Mouse (Mus musculus) ES-CJ7 (cell line): ENCODE results near the gene Btbd10.

Experiments used
- DNase-seq: peaks from one replicate; pipeline ENCODE4 v3.0.0; 2011; ENCODE audit warnings: low read depth, low spot score

Btbd10 gene

DNA sequence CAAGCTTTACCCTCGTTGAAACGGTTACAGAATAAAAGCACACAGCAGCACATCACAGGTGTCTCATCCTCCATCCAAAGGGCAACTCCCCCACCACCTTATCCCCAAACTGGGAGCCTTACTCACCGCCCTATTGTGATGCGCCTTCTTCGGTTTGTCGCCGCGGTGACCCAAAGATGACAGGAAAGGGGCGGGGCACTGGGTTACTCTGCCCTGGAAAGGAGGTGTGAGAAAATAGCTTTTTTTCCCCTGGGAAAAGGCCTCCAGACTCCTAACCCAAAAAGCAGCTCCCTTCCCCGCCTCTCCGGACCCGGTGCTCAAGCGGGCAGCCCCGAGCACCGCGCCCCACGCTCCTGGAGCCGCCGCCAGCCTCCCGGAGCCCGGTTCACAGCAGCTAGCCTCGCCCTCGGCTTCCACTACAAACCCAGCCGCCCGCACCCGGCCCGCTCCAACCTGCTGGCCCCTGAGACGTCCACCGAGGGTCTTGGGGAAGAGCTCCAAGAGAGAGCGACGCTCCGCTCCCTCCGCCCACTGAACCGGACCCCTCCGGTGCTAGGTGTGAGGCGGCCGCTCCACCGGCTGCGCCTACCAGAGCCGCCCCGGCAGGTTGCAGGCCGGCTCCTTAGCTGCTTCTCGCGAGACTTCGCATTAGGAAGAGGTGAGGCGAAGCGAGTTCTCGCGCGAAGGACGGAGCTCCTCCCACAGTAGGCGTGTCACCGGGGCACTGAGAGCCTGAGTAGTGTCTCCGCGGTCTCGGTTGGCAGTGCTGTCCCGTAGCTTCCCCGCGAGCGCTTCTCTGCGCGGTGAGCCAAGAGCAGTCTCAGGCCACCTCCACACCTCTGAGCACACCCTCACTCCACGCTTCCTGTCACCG, at the start of gene Btbd10:
Gene Btbd10 (minus strand): TSS at position 647 of the 874 bp plus-strand sequence.
- peak; percentile 98 for DNase-seq

DNA sequence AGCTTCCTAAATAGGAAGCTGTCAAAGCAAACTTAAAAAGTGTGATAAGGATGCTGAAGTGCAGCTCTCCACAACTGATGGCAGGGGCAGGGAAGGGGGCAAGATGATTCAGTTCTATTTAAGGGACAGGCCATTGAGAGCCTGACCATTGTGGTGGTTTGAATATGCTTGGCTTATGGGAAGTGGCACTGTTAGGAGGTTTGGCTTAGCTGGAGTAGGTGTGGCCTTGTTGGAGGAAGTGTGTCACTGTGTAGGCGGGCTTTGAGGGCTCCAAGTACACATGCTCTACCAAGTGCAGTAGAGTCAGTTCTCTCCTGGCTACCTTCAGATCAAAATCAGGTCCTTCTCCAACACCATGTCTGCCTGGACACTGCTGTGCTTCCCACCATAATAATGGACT, 47.3 kb upstream of the Btbd10 start:
- no peak for DNase-seq

DNA sequence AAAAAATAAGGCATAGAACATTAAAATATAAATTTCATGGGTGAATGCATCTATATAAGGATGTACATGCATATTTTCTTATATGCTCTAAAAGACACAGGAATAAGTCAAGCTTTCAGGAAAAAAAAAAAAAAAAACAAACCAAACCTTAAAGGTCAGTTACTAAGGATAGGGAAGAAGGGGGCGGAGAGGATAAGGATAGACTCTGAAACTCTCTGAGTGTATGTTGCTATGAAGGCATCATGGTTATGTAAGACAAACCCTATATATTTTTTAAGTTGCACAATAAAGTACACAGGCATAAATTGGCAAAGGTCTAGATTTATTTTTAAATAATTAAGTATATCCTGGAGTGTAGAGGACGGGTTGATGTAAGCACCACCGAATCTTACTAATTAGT, 46.1 kb upstream of the Btbd10 start:
- no peak for DNase-seq

DNA sequence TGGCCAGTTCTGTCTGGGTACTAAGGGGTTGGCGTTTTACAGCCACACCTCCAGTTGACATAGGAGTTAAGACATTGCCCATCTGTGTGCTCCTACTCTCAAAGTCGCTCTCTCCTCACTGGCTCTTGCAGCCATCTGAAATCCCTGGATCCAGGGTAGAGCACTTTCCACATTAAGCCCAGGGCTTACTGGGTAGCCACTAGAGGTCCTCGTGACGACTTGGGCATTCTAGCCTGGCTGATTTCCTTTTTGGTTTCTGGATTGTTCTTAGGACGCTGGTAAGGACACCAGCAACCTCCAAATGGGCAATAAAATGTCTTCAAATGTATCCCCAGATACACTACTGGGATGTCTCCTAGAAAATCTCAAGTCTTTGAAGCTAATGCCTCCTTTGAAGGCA, 39.5 kb upstream of the Btbd10 start:
- DNase-seq, result peak; percentile 29

DNA sequence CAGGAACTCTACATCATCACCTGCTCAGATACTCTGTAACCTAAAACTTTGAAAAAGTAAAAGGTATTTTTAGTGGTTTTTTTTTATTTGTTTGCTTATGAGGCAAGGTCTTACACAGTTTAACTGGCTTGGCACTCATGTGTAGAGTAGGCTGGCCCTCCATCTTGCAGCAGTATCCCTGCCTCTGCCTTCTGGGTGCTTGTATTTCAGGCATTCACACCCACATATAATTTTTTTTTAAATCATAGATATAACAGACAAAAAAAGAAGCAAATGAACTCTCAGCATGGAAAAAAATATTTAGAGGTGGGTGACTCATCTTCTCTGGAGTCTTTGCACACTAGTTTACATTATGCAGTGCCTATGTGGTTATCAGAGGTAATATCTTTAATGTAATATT, 28.9 kb upstream of the Btbd10 start:
- DNase-seq, result no peak

DNA sequence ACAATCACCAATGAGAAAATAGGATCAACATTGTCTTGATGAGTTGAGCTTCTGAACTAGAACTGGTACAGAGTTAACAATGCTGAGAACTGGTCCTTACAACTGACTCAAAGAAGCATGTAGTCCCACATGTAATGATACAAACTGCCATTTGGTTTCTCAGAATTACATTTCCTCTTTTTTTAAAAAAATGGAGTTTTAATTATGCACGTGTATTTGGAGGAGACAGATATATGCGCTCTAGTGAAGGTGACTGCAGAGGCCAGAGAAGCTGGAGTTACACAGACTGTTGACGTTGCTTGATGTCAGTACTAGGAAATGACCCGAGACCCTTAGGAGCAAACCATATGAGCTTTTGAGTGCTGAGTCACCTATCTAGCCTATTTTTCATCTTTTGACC, 27.5 kb upstream of the Btbd10 start:
- no peak for DNase-seq

DNA sequence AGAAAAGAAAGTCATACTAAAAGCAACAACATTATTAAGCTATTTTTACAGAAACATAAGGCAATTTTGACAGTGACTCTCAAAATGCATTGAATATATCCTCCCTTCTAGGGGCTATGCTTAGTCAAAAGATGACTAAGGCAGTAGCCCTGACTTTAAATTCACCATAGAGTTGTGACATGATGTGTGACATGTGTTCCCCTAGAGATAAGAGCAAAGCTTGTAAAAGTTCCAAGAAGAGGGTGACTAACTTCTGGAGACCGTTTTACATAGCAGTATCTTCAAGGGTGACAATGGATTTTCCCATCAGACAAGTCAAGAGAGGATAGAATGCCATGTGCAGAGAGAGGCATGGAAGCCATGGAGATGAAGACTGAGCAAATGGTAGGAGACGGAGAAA, 22.4 kb upstream of the Btbd10 start:
- no peak for DNase-seq

DNA sequence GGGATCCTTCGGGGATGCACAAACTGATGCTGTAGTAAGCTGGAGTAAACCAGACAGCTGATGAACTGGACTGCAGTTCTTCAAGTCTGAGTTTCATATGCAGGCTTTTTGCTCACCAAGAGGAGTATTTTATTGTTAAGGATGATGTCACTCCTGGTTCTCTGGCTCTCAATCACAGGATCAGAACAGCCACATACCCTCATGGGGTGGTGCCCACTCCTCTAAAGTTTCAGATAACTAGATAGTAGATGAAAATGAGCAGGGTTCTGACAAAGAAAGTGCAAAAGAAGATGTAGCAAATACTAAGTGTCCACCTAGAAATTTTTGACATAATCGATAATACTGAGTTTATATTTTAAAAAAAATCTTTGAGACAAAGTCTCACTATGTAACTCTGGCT, 19.3 kb upstream of the Btbd10 start, which contains the start of gene Pth:
Gene Pth (minus strand): TSS at position 101 of the 400 bp plus-strand sequence.
- DNase-seq, result no peak

DNA sequence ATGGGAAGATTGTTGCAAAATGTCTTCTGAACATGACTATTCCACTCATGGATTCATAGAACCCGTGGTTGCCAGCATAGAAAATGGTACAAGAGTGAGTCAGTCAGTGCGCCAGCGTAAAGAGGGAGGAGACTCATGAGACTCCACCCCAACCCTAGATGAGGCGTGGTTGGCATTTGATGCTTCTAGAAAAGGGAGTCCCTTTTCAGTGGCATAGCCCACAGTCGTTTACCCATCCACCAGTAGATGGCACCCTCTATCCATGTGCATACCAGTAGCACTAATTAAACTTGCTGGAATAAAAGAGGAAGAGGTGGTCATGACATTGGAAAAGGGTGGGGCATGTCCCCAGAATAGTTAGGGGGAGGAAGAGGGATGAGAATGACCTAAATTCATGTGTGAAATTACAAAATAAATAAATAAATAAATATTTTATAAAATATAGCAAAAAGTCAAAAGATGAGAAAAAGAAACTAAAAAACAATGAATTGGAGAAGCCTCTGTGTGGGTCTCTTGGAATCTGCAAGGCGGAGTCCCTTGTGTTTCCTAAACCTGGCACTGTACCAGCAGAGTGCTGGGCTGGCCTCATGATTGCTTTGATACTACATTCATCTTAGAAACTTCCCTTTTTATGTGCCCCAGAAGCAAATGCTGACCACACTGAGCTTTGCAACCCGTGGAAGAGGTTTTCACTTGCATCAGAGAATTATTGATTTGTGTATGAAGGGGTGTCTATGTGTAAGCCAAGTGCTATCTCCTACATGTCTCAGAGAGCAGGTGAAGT, 8.9 kb upstream of the Btbd10 start:
- DNase-seq, result peak; percentile 95

DNA sequence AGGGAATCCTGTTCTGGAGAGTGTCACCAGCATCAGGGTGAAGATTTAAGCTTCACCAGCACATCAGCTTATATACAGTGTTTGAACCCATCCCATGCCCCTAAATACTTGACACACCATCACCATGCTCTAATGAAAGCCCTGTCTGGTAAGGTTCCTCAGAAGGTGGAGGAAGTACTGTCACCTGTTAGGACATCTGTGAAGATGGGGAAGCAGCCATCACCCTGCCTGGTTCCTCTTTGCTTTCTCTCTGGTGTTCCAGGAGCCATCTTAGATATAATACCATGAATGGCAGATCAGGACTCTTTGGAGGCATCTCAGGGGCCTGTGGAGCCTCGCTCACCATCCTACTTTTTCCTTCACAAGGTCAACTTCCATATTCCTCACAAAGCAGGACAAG, 3.5 kb upstream of the Btbd10 start:
- no peak for DNase-seq

DNA sequence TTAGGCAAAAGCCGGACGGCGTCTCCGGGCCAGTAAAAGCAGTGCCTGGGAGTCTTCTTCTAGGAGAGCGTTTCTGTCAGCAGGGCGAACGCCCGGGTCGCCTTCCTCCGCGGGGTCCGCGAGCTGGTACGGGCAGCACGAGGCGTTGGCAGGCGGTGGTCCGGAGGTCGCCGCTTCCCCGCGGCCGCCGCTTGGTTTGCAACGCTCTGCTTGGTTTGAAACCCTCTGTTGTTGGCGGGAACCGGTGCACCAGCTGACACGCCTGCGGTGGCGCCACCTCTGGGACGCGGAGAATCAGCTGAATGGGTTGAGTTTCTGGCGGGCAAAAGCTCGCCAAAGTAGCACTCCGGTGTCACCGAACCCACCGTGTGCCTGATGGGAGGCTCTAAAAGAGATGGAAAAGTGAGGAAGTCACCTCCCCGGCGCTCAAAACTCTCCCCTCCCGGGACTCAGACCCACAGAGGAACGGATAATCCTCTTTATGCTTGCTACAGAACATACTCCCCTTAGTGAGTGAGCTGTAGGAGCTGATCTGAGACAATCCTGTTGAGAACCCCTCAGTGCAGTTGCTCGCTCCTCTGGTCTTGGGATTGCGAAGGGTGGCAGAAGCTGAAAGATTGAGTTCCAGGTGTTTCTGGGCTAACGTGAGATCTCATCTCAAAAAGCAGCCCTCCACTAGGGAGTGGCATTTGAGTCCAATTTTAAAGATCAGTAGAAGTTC, 588 bp upstream of the Btbd10 start:
- DNase-seq, result peak; percentile 68

DNA sequence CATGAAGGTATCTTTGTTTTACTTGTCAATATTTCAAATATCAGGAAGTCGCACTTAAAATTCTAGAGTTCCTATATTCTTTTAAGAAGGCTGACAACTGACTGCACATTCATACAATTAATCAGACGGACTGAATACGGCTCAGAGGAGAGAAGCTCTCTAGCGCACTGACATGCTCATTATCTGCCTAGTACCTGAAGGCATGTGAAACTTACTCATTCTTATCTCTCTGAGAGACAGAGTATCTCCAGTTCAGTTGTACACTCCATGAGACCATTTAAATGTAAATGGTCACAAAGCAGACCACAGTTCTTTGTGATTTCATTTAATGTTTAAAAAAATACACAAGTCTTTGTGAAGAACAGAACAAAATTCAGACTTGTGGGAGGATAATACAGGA, 1.8 kb downstream of the Btbd10 start:
- no peak for DNase-seq

DNA sequence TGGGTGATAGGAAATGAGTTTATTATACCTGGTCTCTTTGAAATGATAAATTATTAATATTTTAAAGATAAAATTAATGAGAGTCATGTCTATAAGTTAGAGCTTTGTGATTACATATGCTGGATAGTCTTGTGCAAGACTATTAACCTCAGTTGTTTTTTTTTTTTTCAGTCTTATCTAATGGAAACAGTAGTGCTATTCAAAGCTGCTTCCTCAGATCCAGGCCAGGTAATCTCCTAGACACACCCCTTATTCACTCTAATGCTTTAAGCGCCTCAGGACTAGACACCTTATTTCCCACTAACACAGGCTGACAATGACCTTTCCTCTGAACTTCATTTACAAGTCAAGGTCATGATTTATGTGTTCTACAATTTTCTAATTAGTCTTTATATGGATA, 20.1 kb downstream of the Btbd10 start:
- no peak for DNase-seq

DNA sequence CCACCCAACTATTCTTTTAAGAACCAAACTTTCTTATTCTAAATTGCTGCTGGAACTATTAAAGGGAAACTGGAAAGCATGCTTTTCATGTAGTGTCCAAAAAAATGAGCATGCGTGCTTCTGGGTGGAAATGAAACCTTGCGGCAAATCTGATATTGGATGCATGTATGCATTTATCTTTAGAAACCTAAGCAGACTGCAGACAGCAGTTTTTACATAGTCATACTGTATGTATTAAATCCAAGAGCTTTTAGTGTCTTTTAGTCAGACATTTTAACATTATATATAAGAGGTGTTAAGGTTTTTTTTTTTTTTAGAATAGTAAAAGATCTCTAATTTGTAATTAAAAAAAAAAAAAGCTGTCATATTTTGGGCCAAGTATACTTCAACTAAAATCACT, 21.5 kb downstream of the Btbd10 start:
- DNase-seq, result no peak

DNA sequence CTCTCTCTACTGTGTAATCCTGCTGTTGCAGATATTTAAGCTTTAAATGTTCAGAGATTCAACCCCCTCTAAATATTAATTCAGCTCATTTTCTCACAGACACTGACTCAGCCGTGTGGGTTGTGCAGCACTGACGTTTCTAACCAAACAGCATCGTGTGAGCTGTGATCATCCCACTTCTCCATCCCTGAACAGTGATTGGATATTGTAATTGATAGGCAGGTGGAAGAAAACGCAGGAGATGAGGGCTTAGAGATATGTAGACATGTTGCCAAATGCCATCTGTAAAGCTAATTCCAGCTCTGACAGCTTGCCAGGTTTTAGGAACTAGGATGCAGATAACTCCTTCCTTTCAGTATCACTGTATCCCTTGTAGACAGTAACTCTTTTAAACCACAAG, 21.9 kb downstream of the Btbd10 start:
- DNase-seq, result no peak

DNA sequence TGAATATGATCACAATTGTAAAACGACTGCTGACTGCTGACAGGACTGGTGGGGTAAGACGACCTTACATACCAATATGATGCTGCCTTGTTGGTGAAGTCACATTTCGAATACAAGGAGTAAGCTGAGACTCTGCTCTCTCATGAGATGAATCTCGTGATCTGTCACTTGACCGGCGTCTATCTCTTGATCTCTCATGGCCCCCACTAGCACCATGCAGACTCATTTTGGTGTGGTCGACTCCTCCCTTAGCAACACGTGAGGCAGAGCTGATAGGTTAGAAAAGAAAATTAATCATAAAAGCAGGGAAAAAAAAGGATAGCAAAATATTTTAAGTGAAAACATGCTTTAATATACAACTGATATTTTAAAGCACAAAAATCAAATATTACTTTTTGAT, 33.9 kb downstream of the Btbd10 start:
- DNase-seq, result no peak

DNA sequence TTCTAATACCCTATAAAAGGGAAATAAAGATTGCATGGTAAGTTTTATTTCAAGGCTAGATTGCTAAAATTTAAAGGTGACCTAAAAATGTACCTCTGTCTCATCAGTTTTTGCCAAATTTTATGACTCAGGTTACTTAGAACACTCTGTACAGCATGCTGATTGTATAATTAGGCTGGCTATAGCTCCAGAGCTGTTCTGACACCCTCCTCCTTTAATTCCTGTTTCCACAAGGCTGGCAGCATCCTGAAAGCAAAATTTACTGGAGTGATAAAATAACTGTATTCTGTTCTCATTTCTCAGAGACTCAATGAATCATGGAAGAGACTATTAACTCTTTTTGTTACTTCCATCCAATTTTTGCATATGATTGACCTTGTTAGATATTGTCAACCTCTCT, 35.2 kb downstream of the Btbd10 start:
- DNase-seq, result no peak

DNA sequence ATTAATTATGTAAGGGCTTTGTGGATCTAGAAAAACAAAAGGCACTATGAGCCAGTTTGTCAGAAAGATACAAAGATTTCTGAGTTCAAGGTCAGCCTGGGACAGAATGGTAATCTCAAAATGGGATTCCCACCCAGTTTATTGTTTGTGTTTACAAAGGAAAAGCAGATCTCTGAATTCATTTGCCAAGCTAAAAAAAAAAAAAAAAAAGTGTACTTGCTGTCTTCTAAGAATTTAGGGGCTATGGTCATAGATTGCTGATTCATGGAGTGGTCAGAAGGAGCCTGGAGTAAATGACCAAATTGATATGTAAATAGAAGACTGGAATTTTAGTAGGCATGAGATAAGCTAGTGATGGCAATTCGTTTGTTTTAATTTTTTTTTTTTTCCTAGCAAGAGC, 49.1 kb downstream of the Btbd10 start:
- DNase-seq, result no peak

DNA sequence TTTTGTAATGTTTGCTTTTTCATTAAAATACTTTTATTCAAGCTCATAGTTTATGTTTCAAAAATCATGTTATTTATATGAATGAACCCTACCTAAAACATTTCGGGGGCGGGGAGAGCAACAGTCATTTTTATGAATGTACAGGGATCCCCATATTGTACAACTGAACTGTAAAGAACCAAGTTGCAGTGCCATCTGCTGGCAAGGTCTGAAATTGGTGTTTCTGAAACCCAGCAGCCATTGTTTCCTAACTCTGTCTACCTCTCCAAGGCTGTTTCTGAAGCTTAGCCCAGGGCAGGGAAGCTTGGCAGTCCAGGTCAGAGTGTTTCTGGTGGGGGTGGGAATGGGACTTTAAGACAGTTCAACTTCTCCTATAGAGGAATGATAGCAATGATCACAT, 57.4 kb downstream of the Btbd10 start:
- DNase-seq, result peak; percentile 52

DNA sequence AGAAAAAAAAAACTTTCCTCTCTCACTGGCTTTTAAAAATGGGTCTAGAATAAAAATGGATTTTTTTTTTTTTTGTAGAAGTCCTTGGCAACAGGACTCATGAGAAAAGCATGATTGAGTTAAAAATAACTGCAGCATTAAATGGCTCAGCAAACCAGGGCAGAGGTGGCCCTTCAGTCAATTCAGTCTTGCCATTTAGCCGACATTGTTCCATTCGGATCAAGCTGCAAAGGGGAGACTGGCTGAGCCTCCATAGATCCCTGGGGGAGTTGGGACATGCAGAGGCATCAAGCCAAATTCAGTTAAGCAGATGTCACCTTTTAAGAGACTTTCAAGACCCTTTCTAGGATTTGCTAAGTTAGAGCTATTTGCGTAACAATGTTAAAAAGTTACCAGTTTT, 59.1 kb downstream of the Btbd10 start:
- no peak for DNase-seq

DNA sequence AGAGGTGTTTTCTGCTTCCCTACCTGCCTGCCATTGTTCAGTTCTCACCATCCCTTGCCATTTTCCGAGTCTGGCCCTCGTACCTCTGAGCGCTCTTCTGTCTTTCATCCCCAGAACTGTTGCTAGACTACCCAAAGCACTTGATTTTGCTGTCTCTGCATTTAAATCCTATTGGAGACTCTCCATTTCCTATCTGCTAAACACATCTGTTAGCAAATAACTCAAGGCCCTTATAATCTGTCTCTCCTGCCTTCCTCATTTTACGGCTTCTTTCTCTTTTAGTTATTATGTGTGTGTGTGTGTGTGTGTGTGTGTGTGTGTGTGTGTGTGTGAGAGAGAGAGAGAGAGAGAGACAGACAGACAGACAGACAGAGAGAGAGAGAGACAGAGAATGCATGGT, 71.4 kb downstream of the Btbd10 start:
- DNase-seq, result no peak
